Mouse (Mus musculus) intestine, postnatal 0 days (tissue): ENCODE measurements around the gene Lonp1. TPM values are rescaled to one million over a fixed set of nuclear protein-coding genes. Genes with fewer than 3 reads are reported as not detected.

ENCODE experiments used
- ATAC-seq: fragments of 200-750 bp; cut with Nextera tagmentation; 2 replicates; pipeline ENCODE4 v1.8.0; 2017; ENCODE audit warnings: mild to moderate bottlenecking, moderate TSS enrichment, moderate library complexity
- H3K27ac ChIP-seq: fragments of 300-500 bp; sonication (generic); 2 replicates; pipeline ENCODE4 v1.5.1; 2014; ENCODE audit warnings: mild to moderate bottlenecking, low read depth, low read length, moderate library complexity
- H3K27me3 ChIP-seq: fragments of 300-500 bp; sonication (generic); replicated peaks from 2 replicates; pipeline ENCODE4 v1.6.1; 2014; ENCODE audit warnings: low read length, mixed read lengths; ENCODE audit not compliant: control insufficient read depth, insufficient read depth
- H3K36me3 ChIP-seq: fragments of 300-500 bp; sonication (generic); 2 replicates; pipeline ENCODE4 v1.6.1; 2014; ENCODE audit warnings: mild to moderate bottlenecking, moderate library complexity; ENCODE audit not compliant: control insufficient read depth, insufficient read depth
- H3K4me1 ChIP-seq: fragments of 300-500 bp; sonication (generic); replicated peaks from 2 replicates; pipeline ENCODE4 v1.6.1; 2014; ENCODE audit warnings: antibody characterized with exemption, low read length, mixed read lengths; ENCODE audit not compliant: control insufficient read depth, insufficient read depth
- H3K4me2 ChIP-seq: fragments of 300-500 bp; sonication (generic); replicated peaks from 2 replicates; pipeline ENCODE4 v1.6.1; 2014; ENCODE audit warnings: low read depth, mild to moderate bottlenecking, moderate library complexity
- H3K4me3 ChIP-seq: fragments of 300-500 bp; sonication (generic); 2 replicates; pipeline ENCODE4 v1.5.1; 2014; ENCODE audit warnings: low read depth, low read length
- H3K9ac ChIP-seq: fragments of 300-500 bp; sonication (generic); 2 replicates; pipeline ENCODE4 v1.6.1; 2014; ENCODE audit warnings: mild to moderate bottlenecking, low read depth, low read length
- H3K9me3 ChIP-seq: fragments of 300-500 bp; sonication (generic); 2 replicates; pipeline ENCODE4 v1.6.1; 2016; ENCODE audit warnings: mixed run types; ENCODE audit not compliant: control insufficient read depth
- CTCF ChIP-seq: sonication (generic); IDR thresholded peaks from 2 replicates; pipeline ENCODE4 v1.5.1; 2016; ENCODE audit warnings: low read depth, mild to moderate bottlenecking, control low read depth, antibody characterized with exemption, moderate library complexity
- WGBS: fragments of 180-500 bp; shearing (Covaris S2); extraction: QIAGEN DNeasy Blood & Tissue Kit; methylation state at CpG from one replicate; pipeline ENCODE4 v1.1.7; 2014; 5-methylcytosine and 5-hydroxymethylcytosine counted together
- polyA plus RNA-seq: library from polyadenylated mRNA; unstranded; fragments of >200 nt; fragmentation: Nextera tagmentation; extraction: Ambion mirVana; gene quantifications from 2 replicates; pipeline ENCODE4 v1.2.1, GENCODE M21; 2015

Lonp1 gene
- polyA plus RNA-seq, 1 experiment from 2014 or later: 25.5 TPM

- H3K4me3 ChIP-seq: no peak overlapping the region
- H3K4me2 ChIP-seq: no peak overlapping the region
- TF ChIP-seq CTCF: no peak
- H3K9ac ChIP-seq: no peak overlapping the region
- peak overlapping the region; percentile 41 for H3K27ac ChIP-seq
- H3K9me3 ChIP-seq: no peaks in the 10 kb centered on the region
- peak; percentile 26; the same call in 1 of the 2 replicates for ATAC-seq
- H3K36me3 ChIP-seq: peaks cover 81% of the 10 kb centered on the region
- no peaks in the 10 kb centered on the region for H3K4me1 ChIP-seq
- WGBS: 67% methylated on average over 3 of the region's 3 CpGs
- H3K27me3 ChIP-seq: no peaks in the 10 kb centered on the region
These were observed 53.7 kb downstream of the Lonp1 start for GRCm38 (mm10) chr17:56572939-56573338.

GRCm38 (mm10) chr17:56572154-56572553 lies 54.5 kb downstream of the Lonp1 start:
- TF ChIP-seq CTCF: no peak
- H3K9me3 ChIP-seq: no peaks in the 10 kb centered on the region
- no peaks in the 10 kb centered on the region for H3K27me3 ChIP-seq
- no peak overlapping the region for H3K9ac ChIP-seq
- H3K4me1 ChIP-seq: no peaks in the 10 kb centered on the region
- H3K4me2 ChIP-seq: no peak overlapping the region
- no peak overlapping the region for H3K4me3 ChIP-seq
- 14% methylated on average over 1 of the region's 1 CpGs for WGBS
- H3K27ac ChIP-seq: no peak overlapping the region; the same call in 1 of the 2 replicates
- peaks cover 81% of the 10 kb centered on the region for H3K36me3 ChIP-seq
- no peak for ATAC-seq

- no peak overlapping the region for H3K27ac ChIP-seq
- H3K9me3 ChIP-seq: no peaks in the 10 kb centered on the region
- H3K36me3 ChIP-seq: peaks cover 88% of the 10 kb centered on the region
- H3K9ac ChIP-seq: no peak overlapping the region
- H3K4me2 ChIP-seq: no peak overlapping the region
- WGBS: 92% methylated on average over 4 of the region's 4 CpGs
- H3K4me3 ChIP-seq: no peak overlapping the region
- no peak for TF ChIP-seq CTCF
- ATAC-seq: no peak
- no peaks in the 10 kb centered on the region for H3K27me3 ChIP-seq
- no peaks in the 10 kb centered on the region for H3K4me1 ChIP-seq
These were observed 56.4 kb downstream of the Lonp1 start for GRCm38 (mm10) chr17:56570287-56570686.

GRCm38 (mm10) chr17:56567370-56567769 lies 59.3 kb downstream of the Lonp1 start:
- H3K4me2 ChIP-seq: no peak overlapping the region; the same call in 1 of the 2 replicates
- no peak overlapping the region for H3K4me3 ChIP-seq
- no peak overlapping the region for H3K27ac ChIP-seq
- TF ChIP-seq CTCF: no peak
- H3K9me3 ChIP-seq: no peaks in the 10 kb centered on the region
- peaks cover 94% of the 10 kb centered on the region for H3K36me3 ChIP-seq
- ATAC-seq: no peak
- 70% methylated on average over 4 of the region's 4 CpGs for WGBS
- no peak overlapping the region for H3K9ac ChIP-seq
- H3K27me3 ChIP-seq: no peaks in the 10 kb centered on the region
- no peaks in the 10 kb centered on the region for H3K4me1 ChIP-seq

- H3K4me2 ChIP-seq: no peak overlapping the region; the same call in 1 of the 2 replicates
- no peak for TF ChIP-seq CTCF
- H3K27ac ChIP-seq: no peak overlapping the region
- H3K27me3 ChIP-seq: no peaks in the 10 kb centered on the region
- no peak overlapping the region for H3K9ac ChIP-seq
- no peak for ATAC-seq
- H3K4me1 ChIP-seq: no peaks in the 10 kb centered on the region
- 91% methylated on average over 5 of the region's 5 CpGs for WGBS
- no peak overlapping the region for H3K4me3 ChIP-seq
- no peaks in the 10 kb centered on the region for H3K9me3 ChIP-seq
- peaks cover 94% of the 10 kb centered on the region for H3K36me3 ChIP-seq
These were observed 59.8 kb downstream of the Lonp1 start for GRCm38 (mm10) chr17:56566918-56567317.

- 92% methylated on average over 29 of the region's 29 CpGs for WGBS
- ATAC-seq: no peak
- no peaks in the 10 kb centered on the region for H3K4me1 ChIP-seq
- no peak overlapping the region for H3K4me2 ChIP-seq
- TF ChIP-seq CTCF: no peak
- H3K27ac ChIP-seq: no peak overlapping the region
- H3K9me3 ChIP-seq: no peaks in the 10 kb centered on the region
- peaks cover 94% of the 10 kb centered on the region for H3K36me3 ChIP-seq
- no peak overlapping the region for H3K9ac ChIP-seq
- no peak overlapping the region for H3K4me3 ChIP-seq
- no peaks in the 10 kb centered on the region for H3K27me3 ChIP-seq
These were observed 60.4 kb downstream of the Lonp1 start for GRCm38 (mm10) chr17:56566293-56566692.

Other genes starting within 250 kb of the Lonp1 start
- gene Ptprs, start 150.4 kb downstream of the Lonp1 start, polyA plus RNA-seq: 15.2 and 15.7 TPM in 2 replicates
- gene Znrf4, start 114.5 kb downstream of the Lonp1 start, polyA plus RNA-seq: not detected in 2 replicates
- not detected in 2 replicates for gene Gm20219, start 72.5 kb downstream of the Lonp1 start, polyA plus RNA-seq
- gene Safb2, start 42.3 kb downstream of the Lonp1 start, polyA plus RNA-seq: 22.3 and 31.3 TPM in 2 replicates
- 40.0 and 44.9 TPM in 2 replicates for gene Safb, start 42.1 kb downstream of the Lonp1 start, polyA plus RNA-seq
- gene 2410015M20Rik, start 17.1 kb downstream of the Lonp1 start, polyA plus RNA-seq: 358 and 361 TPM in 2 replicates
- gene Rpl36, start 13.5 kb downstream of the Lonp1 start, polyA plus RNA-seq: 1,422 and 1,459 TPM in 2 replicates
- gene Catsperd, start 1.3 kb upstream of the Lonp1 start, polyA plus RNA-seq: 0.65 and 0.68 TPM in 2 replicates
- 28.8 and 32.0 TPM in 2 replicates for gene Ranbp3, start 46.4 kb upstream of the Lonp1 start, polyA plus RNA-seq
- 660 and 718 TPM in 2 replicates for gene Ndufa11, start 90.9 kb upstream of the Lonp1 start, polyA plus RNA-seq
- 9.6 and 13.4 TPM in 2 replicates for gene Vmac, start 91.1 kb upstream of the Lonp1 start, polyA plus RNA-seq
- gene Nrtn, start 130.6 kb upstream of the Lonp1 start, polyA plus RNA-seq: 20.6 and 21.0 TPM in 2 replicates
- 16.1 and 16.6 TPM in 2 replicates for gene Dus3l, start 137.9 kb upstream of the Lonp1 start, polyA plus RNA-seq
- 0.25 and 0.51 TPM in 2 replicates for gene Prr22, start 143.4 kb upstream of the Lonp1 start, polyA plus RNA-seq
- gene Rfx2, start 204.1 kb upstream of the Lonp1 start, polyA plus RNA-seq: 1.4 and 1.6 TPM in 2 replicates
- gene Acsbg2, start 247.6 kb upstream of the Lonp1 start, polyA plus RNA-seq: not detected in 2 replicates
- gene 1700061G19Rik, start 248.6 kb upstream of the Lonp1 start, polyA plus RNA-seq: 0.23 and 0.30 TPM in 2 replicates